Mouse (Mus musculus): ENCODE results near the gene Jph4. TPM values are rescaled to one million over a fixed set of nuclear protein-coding genes. Genes with fewer than 3 reads are reported as not detected.
A peak's percentile ranks its signal among the peaks of the same experiment; 100 is the strongest.

Gene Jph4
- total RNA-seq, 2 experiments from 2014 or later: 0.10 to 0.16 TPM

DNA sequence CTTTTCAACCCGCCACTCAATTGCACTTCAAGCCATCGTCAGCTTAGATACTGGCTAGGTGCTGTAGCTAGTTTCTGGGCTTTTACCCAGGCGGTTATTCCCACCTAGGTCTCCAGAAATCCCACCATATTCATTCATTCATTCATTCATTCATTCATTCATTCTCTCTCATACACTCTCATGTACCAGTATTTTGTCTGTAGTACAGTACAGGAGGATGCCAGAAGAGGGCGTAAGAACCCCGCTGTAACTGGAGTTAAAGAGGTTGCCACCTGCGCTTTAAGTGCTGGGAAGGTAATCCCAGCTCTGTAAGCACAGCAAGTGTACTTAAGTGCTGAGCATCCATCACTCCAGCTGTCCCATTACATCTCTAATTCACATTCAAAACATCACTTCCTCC, 22.8 kb downstream of the Jph4 start:
- no peak for DNase-seq

- DNase-seq: peak; percentile 90
Observed at GRCm38 (mm10) chr14:55092011-55092577, 24.6 kb downstream of the Jph4 start, which contains the start of gene Zfhx2. Zfhx2 (minus strand) TSS chr14:55092324.

DNA sequence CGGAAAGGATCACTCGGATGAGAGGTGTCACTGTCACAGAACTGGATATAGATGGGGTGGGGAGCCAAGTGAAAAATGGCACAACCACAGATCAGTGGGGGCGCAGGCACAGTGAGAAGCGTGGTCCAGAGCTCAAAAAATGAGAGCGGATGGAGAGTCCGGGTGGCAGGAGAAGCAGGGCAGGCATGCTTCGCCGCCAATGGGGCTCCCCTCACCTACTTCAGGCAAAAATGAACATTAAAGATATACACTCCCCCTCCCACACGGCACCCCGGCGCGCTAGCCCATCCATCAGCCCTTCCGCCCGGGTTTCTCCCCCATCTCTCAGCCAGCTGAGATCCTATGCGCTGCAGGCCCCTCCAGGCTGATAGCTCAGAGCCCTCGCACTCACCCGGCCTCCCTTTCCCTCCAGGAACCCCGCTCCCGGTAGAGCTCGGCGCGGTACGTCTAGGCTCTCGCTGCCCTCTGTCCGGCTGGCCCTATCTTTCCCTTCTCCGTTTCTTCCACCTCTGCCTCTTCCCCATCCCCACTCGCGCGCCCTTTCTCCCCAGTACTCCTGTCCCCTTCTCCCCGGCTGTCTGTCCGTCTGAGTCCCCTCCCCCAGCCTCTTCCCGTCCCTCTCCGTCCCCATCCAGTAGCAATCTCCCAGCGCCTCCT, 25.4 kb downstream of the Jph4 start:
- DNase-seq: no peak

GRCm38 (mm10) chr14:55089199-55089947, 27.4 kb downstream of the Jph4 start:
- no peak for DNase-seq

DNA sequence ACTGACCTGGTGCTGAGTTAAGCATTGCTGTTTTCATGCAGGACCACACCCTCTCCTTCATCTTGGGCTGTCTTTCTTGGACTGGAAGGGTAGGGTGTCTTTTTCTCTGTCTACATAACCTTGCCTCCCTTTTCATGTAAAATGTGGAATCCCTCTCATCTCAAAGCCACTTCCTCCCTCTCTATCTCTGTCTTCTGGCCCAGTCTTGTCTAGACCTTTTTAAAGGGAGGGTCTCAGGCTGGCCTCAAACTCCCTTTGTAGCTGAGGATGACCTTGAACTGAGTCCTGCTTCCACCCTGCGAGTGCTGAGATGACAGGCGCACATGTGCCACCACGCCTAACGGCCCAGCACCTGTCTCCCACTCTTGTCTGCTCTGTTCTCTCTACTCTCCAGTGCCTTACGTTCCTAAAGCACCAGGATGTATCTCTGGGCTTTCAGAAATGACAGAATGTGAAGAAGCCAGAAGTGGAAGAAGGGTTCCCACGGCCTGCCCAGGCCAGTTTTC, 30.7 kb downstream of the Jph4 start:
- no peak for DNase-seq

DNA sequence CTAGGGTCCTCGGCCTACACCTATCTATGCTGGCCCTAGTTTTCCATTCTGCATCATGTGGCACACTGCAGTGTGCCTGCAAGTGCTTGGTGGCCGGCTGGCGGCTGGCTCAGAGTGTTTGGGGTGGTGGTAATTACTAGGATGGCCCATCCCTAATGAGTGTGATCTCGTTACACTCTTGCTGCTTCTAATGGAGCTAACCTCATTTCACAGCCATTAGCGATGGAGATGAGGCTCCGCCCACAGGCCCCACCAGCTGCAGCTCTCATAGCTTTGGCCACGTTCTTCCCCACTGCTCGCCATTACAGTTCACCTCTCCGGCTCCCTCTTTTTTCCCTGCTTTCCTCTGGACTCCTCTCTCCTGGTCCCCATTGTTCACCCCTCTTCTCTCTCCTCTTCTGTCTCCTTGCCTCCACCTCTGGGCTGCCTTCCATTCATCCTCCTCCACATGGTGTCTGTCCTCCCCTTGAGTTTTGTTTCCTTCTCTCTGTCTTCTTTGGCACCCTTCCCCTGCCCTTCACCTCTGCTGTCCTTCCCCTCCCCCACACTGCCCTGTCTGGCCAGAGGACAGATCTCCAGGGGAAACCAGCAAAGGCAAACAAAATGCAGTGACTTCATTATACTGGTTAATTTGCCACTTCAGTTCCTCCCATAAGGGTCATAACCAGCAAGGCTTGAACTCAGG, 31.3 kb downstream of the Jph4 start:
- no peak for DNase-seq

GRCm38 (mm10) chr14:55083481-55083880, 33.3 kb downstream of the Jph4 start:
- DNase-seq: no peak

GRCm38 (mm10) chr14:55081105-55081504, 35.6 kb downstream of the Jph4 start:
- DNase-seq: no peak

DNA sequence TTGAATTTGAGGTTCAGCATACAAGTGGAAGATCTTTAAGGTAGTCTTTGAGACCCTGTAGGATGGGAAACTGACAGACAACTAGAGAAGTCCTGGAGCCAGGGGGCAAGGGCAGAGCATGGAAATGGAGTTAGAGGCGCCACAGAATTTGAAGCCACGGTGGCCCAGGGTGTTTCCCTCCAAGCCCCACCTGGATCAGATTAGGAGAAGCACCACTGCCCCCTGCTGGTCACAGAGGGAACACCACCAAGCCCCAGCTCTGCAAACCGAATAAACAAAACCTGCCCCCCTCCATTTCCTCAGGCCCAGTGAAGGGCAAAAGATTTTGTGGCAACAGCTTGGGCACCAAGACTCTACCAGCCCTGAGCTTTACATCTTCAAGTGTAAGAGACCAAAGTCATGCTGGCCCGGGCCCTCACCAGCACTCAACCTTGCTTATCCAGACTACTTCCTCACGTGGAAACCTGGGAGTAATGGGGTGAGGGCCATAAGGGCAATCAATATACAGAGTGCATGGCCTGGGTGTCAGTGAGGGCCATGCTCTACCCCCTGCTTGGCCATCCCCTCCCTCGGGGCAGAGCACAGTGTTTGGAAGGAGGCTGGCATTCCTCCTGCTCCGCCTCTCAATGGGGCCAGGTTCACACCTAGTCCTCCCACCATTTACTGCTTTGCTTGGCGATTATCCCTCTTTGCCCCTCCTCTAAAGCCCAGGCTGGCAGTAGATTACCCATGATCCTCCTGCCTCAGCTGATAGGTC, 37.3 kb downstream of the Jph4 start:
- peak; percentile 82 for DNase-seq

- DNase-seq: no peak
Observed at GRCm38 (mm10) chr14:55078366-55078989, 38.3 kb downstream of the Jph4 start.

- no peak for DNase-seq
Observed at GRCm38 (mm10) chr14:55077481-55078365, 39.0 kb downstream of the Jph4 start.

GRCm38 (mm10) chr14:55076956-55077355, 39.8 kb downstream of the Jph4 start:
- DNase-seq: no peak

DNA sequence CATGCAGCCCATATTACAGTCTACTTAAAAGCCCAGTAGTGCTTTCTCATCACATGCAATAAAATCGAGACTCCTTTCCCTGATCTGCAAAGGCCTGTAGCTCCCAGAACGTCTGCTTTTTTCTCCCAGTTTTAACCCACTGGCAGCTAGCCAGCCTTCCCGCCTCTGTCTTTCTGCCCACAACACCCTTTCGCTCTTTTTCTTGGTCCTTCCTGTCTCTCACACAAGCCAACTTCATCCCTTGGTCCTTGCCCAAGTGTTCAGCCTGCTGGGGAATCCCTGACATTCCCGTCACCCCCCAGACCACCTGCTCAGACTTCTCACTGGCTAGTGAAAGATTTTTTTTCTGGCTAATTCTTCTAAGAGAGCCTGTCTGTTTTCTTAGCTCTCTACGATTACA, 40.5 kb downstream of the Jph4 start:
- peak; percentile 55 for DNase-seq

- DNase-seq: no peak
Observed at GRCm38 (mm10) chr14:55074416-55074815, 42.3 kb downstream of the Jph4 start.

DNA sequence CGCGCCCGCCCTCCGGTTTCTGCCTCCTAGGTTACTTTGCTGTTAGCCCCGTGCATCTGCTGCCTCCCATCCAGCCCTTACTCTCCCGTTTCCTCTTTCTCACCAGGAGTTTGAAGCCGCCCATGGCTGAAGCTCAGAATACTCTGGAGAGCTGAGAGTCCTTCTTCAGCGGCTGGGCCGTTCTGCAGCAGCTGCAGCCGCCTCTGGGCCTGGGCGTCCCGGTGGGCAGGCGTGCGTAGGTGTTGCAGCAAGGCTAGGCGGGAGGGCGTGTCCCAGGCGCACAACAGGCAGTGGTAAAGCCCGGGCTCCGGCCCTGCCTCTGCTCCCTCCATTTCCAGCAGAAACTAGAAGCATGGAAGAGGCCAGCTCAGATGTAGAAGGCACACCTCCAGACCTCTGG, 45.0 kb downstream of the Jph4 start:
- no peak for DNase-seq

DNA sequence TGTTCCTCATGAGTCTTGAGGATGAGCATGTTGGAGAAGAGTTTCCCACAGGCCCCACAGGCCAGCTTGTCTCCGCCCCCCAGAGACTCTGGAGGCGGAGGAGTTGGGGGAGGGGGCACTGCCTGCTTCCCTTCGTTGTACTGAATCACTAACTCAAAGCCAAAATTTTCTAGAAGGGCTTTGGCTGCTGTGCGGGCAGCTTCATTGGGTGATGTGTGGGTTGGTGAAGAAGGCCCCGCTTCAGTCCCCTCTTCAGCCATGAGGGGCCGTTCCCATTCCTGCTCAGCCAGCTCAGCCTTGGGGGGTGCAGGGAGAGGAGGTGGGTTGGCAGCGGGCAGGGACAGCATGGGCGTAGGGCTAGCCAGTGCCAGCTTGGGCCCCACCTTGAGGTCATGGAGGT, 50.7 kb downstream of the Jph4 start:
- DNase-seq: no peak

GRCm38 (mm10) chr14:55065391-55065790, 51.3 kb downstream of the Jph4 start:
- DNase-seq: no peak

DNA sequence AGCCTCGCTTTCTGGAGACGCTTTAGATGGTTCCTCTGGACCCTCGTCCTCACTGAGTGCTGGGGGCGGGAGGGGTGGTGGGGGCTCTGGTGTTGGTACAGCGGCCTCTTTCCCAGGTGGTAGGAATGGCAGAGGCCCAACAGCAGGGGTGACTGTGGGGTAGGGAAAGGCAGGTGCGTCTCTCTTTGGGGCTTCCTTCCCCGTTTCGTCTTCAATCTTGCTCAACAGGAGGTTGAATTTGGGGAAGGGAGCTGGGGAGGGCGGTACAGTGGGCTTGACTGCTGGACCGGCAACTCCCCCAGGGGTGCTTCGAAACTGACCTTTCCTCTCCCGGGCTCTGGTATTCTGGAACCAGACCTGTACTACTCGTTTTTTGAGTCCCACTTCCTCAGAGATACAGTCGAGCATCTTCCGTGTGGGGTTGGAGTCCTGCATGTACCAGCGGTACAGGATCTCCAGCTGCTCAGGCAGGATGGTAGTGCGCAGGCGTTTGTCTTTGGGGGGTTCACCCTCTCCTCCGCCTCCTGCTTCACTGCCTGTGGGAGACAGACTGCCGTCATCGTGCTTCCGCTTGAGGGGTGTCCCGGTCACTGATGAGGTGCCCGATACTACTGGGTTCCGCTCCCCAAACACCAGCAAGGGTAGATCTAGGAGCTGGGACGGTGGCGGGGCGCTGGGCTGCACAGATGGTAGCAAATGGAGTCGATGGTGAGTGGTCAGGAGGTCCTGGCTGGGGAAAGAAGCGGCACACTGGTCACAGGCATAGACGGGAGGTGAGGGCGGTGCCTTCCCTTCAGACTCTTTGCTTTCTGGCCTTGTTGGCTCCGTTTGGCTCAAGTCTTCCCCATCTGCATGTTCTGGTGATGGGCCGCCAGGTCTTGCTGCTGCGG, 52.0 kb downstream of the Jph4 start:
- no peak for DNase-seq

DNA sequence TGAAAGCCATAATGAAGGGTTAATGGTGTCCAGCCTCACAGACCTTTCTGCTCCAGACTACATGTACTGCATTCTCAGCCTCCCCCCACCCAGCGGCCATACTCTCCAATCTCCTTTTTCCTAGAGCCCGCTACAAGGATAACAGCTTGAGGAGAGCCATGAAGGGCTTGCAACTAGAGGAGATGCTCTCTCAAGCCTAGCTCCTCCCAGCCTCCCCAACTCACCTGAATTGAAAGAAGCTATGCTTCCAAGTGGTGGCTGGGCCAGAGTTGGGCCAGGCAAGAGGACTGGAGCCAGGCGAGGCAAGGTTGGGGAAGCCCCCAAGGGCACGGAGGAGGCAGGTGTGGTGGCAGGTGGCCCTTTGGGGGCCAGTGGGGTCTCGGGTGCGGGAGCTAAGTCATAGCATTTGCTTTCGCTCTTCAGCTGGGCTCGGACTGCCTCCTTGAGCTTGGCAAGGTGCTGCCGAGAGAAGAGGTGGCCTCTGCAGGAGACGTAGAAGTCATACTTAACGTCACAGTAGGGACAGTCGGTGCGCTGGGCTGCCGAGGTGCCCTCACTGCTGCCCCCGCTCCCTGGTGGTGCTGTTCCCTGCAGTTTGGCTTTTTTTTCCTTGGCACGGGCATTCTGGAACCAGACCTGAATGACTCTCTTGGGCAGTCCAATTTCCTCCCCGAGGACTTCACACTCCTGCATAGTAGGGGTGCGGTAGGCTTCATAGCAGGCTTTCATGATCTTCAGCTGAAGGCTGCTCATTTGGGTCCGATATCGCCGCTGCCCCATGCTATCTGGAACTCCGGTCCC, 53.0 kb downstream of the Jph4 start:
- DNase-seq: no peak

Measured in heart, postnatal 4 days (tissue).